In genomic region chr2:130469935-130470334, GRCm38 (mm10) we compare ENCODE assay signal across 14 mouse cellular contexts. TPM values are rescaled to one million over a fixed set of nuclear protein-coding genes. Genes with fewer than 3 reads are reported as not detected.
DNase-seq lines count a peak whose midpoint lies in the region; ATAC-seq lines count a peak whose summit lies in the region.
"Had no signal": no experiment of that assay in that cellular context is flagged by ENCODE, and none has a peak within 500 bp of the region (broad histone marks: within the 10 kb centered on the region; RNA-seq: fewer than 3 reads in every experiment).

No protein-coding gene starts in this region.

- no peaks in the 10 kb centered on the region for H3K36me3 ChIP-seq in midbrain, embryonic 10.5 days
- no peaks in the 10 kb centered on the region for H3K36me3 ChIP-seq in midbrain, embryonic 14.5 days (ENCODE audit: control insufficient read depth, insufficient read depth, low read length)
- H3K36me3 ChIP-seq in liver, embryonic 12.5 days: no peaks in the 10 kb centered on the region
- no peaks in the 10 kb centered on the region for H3K36me3 ChIP-seq in midbrain, embryonic 16.5 days (ENCODE audit: control insufficient read depth, insufficient read depth, low read length)
- H3K36me3 ChIP-seq: embryonic facial prominence, embryonic 10.5 days; limb, embryonic 15.5 days had no signal

- no peak overlapping the region for H3K4me2 ChIP-seq in midbrain, embryonic 14.5 days (ENCODE audit: low read length)
- H3K4me2 ChIP-seq in liver, embryonic 12.5 days: peak overlapping the region; percentile 27; the same call in 1 of the 2 replicates
- no peak overlapping the region for H3K4me2 ChIP-seq in midbrain, embryonic 16.5 days (ENCODE audit: low read length)
- H3K4me2 ChIP-seq: limb, embryonic 15.5 days had no signal

- H3K4me3 ChIP-seq in midbrain, embryonic 10.5 days: no peak overlapping the region
- no peak overlapping the region for H3K4me3 ChIP-seq in midbrain, embryonic 14.5 days (replicated peaks; ENCODE audit: low read depth, low read length)
- no peak overlapping the region for H3K4me3 ChIP-seq in liver, embryonic 12.5 days
- no peak overlapping the region for H3K4me3 ChIP-seq in midbrain, embryonic 16.5 days (ENCODE audit: low read depth, low read length)
- H3K4me3 ChIP-seq: embryonic facial prominence, embryonic 10.5 days; limb, embryonic 15.5 days had no signal

- WGBS in midbrain, embryonic 10.5 days: 82% methylated on average over 2 of the region's 2 CpGs
- 62% methylated on average over 2 of the region's 2 CpGs for WGBS in midbrain, embryonic 14.5 days
- WGBS in liver, embryonic 12.5 days (ENCODE audit: insufficient replicate concordance): 12% methylated on average over 2 of the region's 2 CpGs
- WGBS in midbrain, embryonic 16.5 days: 63% methylated on average over 2 of the region's 2 CpGs

- intact Hi-C loops in left cerebral cortex, postnatal 4 days (cut with DNase I): no loop called here

- no peaks in the 10 kb centered on the region for H3K27me3 ChIP-seq in midbrain, embryonic 10.5 days (ENCODE audit: low read depth, poor library complexity, severe bottlenecking)
- no peaks in the 10 kb centered on the region for H3K27me3 ChIP-seq in midbrain, embryonic 14.5 days (ENCODE audit: control insufficient read depth, insufficient read depth, low read length)
- no peaks in the 10 kb centered on the region for H3K27me3 ChIP-seq in liver, embryonic 12.5 days (replicated peaks)
- no peaks in the 10 kb centered on the region for H3K27me3 ChIP-seq in midbrain, embryonic 16.5 days (ENCODE audit: control insufficient read depth, insufficient read depth, low read depth, low read length)
- H3K27me3 ChIP-seq: limb, embryonic 15.5 days had no signal

- no peak for DNase-seq in midbrain, embryonic 10.5 days (ENCODE audit: low spot score)
- no peak for DNase-seq in midbrain, embryonic 14.5 days
- no peak for DNase-seq in thymus, postnatal 36 days
- DNase-seq in left cerebral cortex, postnatal 4 days: no peak
- DNase-seq in cerebellum, postnatal 14 days: no peak
- DNase-seq: cerebellum, adult 2 months; kidney, adult 9 months; thymus, adult 18-20 months had no signal

- ATAC-seq in midbrain, embryonic 14.5 days (ENCODE audit: low FRiP score, low TSS enrichment): no peak
- ATAC-seq in erythroid progenitor cell, adult 5-6 weeks (replicated peaks; ENCODE audit: low FRiP score, poor library complexity, severe bottlenecking): peak; percentile 82
- ATAC-seq in liver, embryonic 12.5 days: peak; percentile 98
- ATAC-seq in midbrain, embryonic 16.5 days: peak; percentile 51; the same call in 1 of the 2 replicates

- H3K9me3 ChIP-seq in midbrain, embryonic 10.5 days (replicated peaks): no peaks in the 10 kb centered on the region
- no peaks in the 10 kb centered on the region for H3K9me3 ChIP-seq in midbrain, embryonic 14.5 days (ENCODE audit: control insufficient read depth, low read length)
- no peaks in the 10 kb centered on the region for H3K9me3 ChIP-seq in liver, embryonic 12.5 days (replicated peaks)
- H3K9me3 ChIP-seq in midbrain, embryonic 16.5 days (replicated peaks; ENCODE audit: control insufficient read depth, low read length, poor library complexity, severe bottlenecking): no peaks in the 10 kb centered on the region
- H3K9me3 ChIP-seq: embryonic facial prominence, embryonic 10.5 days; limb, embryonic 15.5 days had no signal

- no peak overlapping the region for H3K9ac ChIP-seq in midbrain, embryonic 14.5 days (replicated peaks; ENCODE audit: low read length)
- H3K9ac ChIP-seq in liver, embryonic 12.5 days: no peak overlapping the region
- H3K9ac ChIP-seq in midbrain, embryonic 16.5 days (ENCODE audit: low read depth, low read length): no peak overlapping the region
- H3K9ac ChIP-seq: limb, embryonic 15.5 days had no signal

- peak overlapping the region; percentile 29; the same call in 1 of the 2 replicates for H3K27ac ChIP-seq in midbrain, embryonic 10.5 days (replicated peaks)
- H3K27ac ChIP-seq in midbrain, embryonic 14.5 days (replicated peaks; ENCODE audit: low read depth, low read length): no peak overlapping the region
- peak overlapping the region; percentile 39; the same call in 1 of the 2 replicates for H3K27ac ChIP-seq in liver, embryonic 12.5 days
- peak overlapping the region; percentile 43 for H3K27ac ChIP-seq in midbrain, embryonic 16.5 days (ENCODE audit: low read length)
- H3K27ac ChIP-seq: embryonic facial prominence, embryonic 10.5 days; limb, embryonic 15.5 days; macrophage had no signal

- H3K4me1 ChIP-seq in midbrain, embryonic 10.5 days: peaks cover 23% of the 10 kb centered on the region
- peaks cover 10% of the 10 kb centered on the region; the same call in 1 of the 2 replicates for H3K4me1 ChIP-seq in midbrain, embryonic 14.5 days (ENCODE audit: control insufficient read depth, insufficient read depth, low read length)
- peaks cover 73% of the 10 kb centered on the region for H3K4me1 ChIP-seq in liver, embryonic 12.5 days
- H3K4me1 ChIP-seq in midbrain, embryonic 16.5 days (ENCODE audit: control insufficient read depth, insufficient read depth, low read length): peaks cover 15% of the 10 kb centered on the region

RNA-seq across cellular contexts. Expression of gene Ptpra, which starts 19.9 kb away (rescaled TPM):
- polyA plus RNA-seq in midbrain, embryonic 10.5 days (2016; fragmentation: Nextera tagmentation; extraction: Ambion mirVana): 88.2 and 91.8 TPM in 2 replicates
- polyA plus RNA-seq in midbrain, embryonic 14.5 days (2014; fragmentation: Nextera tagmentation; extraction: Ambion mirVana): 119 and 156 TPM in 2 replicates
- total RNA-seq in erythroid progenitor cell, adult 5-6 weeks (2015; ENCODE audit: low replicate concordance): 81.4 and 84.7 TPM in 2 replicates
- 153 and 160 TPM in 2 replicates for total RNA-seq in erythroid progenitor cell, adult 5-6 weeks (2017; ENCODE audit: low replicate concordance)
- 51.3 and 57.7 TPM in 2 replicates for polyA plus RNA-seq in liver, embryonic 12.5 days (2016; fragmentation: Nextera tagmentation; extraction: Ambion mirVana)
- 137 and 144 TPM in 2 replicates for polyA plus RNA-seq in midbrain, embryonic 16.5 days (2015; fragmentation: Nextera tagmentation; extraction: Ambion mirVana)
- 100 to 1,000 TPM; 243 to 247 TPM for total RNA-seq in left cerebral cortex, postnatal 4 days (2021)

RNA-seq across cellular contexts. Expression of gene Pced1a, which starts 45.4 kb away (rescaled TPM):
- 13.9 and 14.4 TPM in 2 replicates for polyA plus RNA-seq in midbrain, embryonic 10.5 days (2016; fragmentation: Nextera tagmentation; extraction: Ambion mirVana)
- polyA plus RNA-seq in midbrain, embryonic 14.5 days (2014; fragmentation: Nextera tagmentation; extraction: Ambion mirVana): 10.1 and 15.1 TPM in 2 replicates
- total RNA-seq in erythroid progenitor cell, adult 5-6 weeks (2015; ENCODE audit: low replicate concordance): 0.72 TPM in 1 of 2 replicates, not detected in the other
- 1.2 and 1.9 TPM in 2 replicates for total RNA-seq in erythroid progenitor cell, adult 5-6 weeks (2017; ENCODE audit: low replicate concordance)
- polyA plus RNA-seq in liver, embryonic 12.5 days (2016; fragmentation: Nextera tagmentation; extraction: Ambion mirVana): 5.2 and 5.7 TPM in 2 replicates
- polyA plus RNA-seq in midbrain, embryonic 16.5 days (2015; fragmentation: Nextera tagmentation; extraction: Ambion mirVana): 15.4 and 15.7 TPM in 2 replicates
- 10 to 100 TPM; 31.7 to 33.2 TPM for total RNA-seq in left cerebral cortex, postnatal 4 days (2021)

RNA-seq across cellular contexts. Expression of gene Vps16, which starts 45.8 kb away (rescaled TPM):
- 117 and 126 TPM in 2 replicates for polyA plus RNA-seq in midbrain, embryonic 10.5 days (2016; fragmentation: Nextera tagmentation; extraction: Ambion mirVana)
- polyA plus RNA-seq in midbrain, embryonic 14.5 days (2014; fragmentation: Nextera tagmentation; extraction: Ambion mirVana): 88.2 and 88.6 TPM in 2 replicates
- total RNA-seq in erythroid progenitor cell, adult 5-6 weeks (2015; ENCODE audit: low replicate concordance): 74.6 and 122 TPM in 2 replicates
- total RNA-seq in erythroid progenitor cell, adult 5-6 weeks (2017; ENCODE audit: low replicate concordance): 62.8 and 75.8 TPM in 2 replicates
- polyA plus RNA-seq in liver, embryonic 12.5 days (2016; fragmentation: Nextera tagmentation; extraction: Ambion mirVana): 54.9 and 64.5 TPM in 2 replicates
- polyA plus RNA-seq in midbrain, embryonic 16.5 days (2015; fragmentation: Nextera tagmentation; extraction: Ambion mirVana): 99.2 and 110 TPM in 2 replicates
- total RNA-seq in left cerebral cortex, postnatal 4 days (2021): 100 to 1,000 TPM in 1 of 2 experiments, 10 to 100 TPM in 1; 96.4 to 113 TPM
